Mouse (Mus musculus): Measurements from ENCODE around the gene Tex261.

Gene Tex261

GRCm38 (mm10) chr6:83756051-83756450 is 19.6 kb downstream of the Tex261 start:
- DNase-seq (ENCODE audit: low spot score), result no peak

DNA sequence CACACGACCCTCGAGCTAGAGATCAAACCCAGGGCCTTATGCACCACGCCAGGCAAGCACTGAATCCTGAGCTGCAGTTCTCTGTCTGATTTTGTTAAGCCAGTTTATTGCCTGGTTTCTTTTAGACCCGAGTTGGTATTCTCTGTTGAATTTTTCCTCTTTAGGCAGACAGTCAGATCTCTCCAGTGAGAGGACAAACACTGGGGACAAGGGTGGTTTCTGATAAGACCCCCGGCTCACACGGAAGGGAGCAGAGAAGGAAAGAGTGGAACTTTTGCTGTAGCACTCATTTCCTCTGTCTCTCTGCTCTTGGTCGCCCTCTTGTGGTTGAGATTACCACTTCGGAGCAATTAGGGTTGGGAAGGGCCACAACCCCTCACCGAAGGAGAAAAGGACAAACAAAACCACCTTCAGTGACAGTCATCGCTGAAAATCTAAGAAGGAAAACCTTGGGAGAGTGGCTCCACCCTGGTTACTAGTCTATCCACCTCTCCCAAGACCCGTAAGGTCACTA is 25.4 kb downstream of the Tex261 start:
- DNase-seq (ENCODE audit: low spot score), result peak; percentile 87

- DNase-seq (ENCODE audit: low spot score), result peak; percentile 78
Measured at GRCm38 (mm10) chr6:83749286-83749685, 26.3 kb downstream of the Tex261 start.

DNA sequence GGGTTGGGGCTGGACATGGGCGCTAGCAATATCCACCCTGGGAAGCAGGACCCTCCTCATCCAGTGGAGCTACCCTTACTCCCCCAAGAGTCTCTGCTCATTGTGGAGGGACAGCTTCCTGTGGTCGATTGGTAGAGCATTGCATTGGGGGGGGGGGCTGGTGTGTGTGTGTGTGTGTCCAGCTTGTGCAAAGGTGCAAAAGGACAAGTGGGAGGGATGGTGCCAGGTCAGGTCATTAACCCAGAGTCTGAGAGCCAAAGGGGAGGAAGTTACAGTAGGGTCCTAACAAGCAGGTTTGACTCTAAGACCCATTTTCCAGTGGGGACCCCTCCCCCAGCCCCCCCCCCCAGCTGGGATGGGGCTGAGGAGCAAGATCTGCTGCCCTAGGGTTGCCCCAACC is 30.1 kb downstream of the Tex261 start:
- DNase-seq (ENCODE audit: low spot score), result no peak

DNA sequence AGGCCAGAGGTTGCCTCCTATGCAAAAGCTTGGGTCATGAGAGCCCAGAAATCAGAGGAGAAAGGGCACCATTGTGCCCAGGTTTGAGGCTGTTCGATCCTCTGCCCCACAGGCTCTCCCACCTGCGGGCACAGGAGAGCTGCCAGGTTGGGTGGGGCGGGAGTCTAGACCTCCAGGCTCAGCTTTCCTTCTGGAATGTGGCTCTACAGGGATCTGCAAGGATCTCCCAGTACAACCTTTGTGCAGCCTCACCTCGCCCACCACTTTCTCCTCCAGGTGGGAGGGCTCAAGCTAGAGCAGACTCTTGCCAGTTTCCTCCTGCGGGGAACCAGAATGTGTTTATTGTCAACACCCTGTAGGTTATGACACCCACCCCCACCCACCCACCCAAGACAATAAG is 31.1 kb downstream of the Tex261 start:
- no peak for DNase-seq (ENCODE audit: low spot score)

- DNase-seq (ENCODE audit: low spot score), result no peak
Measured at GRCm38 (mm10) chr6:83744126-83744525, 31.5 kb downstream of the Tex261 start.

- DNase-seq (ENCODE audit: low spot score), result no peak
Measured at GRCm38 (mm10) chr6:83743212-83743611, 32.4 kb downstream of the Tex261 start.

DNA sequence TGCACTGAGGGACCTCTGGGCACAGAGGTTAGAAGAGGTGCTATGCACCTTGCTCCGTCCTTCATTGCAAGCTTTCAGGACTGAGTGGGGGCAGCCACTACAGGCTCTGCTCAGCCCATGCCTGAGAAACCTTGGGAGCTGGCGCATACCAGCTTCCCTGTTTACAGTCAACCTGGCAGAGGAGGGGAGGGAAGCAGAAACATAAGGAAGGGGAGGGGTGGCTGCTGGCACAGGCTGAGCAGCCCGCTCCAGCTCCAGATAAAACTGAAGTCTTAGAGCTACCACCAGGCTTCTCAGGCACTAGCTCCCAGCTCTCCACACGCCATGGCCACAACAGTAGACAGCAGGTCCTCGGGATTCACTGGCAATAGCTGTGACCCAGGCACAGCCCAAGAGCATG is 32.9 kb downstream of the Tex261 start, which contains the start of gene Atp6v1b1:
Gene Atp6v1b1 (plus strand): TSS at position 230 of the 400 bp plus-strand sequence.
- DNase-seq (ENCODE audit: low spot score), result no peak

DNA sequence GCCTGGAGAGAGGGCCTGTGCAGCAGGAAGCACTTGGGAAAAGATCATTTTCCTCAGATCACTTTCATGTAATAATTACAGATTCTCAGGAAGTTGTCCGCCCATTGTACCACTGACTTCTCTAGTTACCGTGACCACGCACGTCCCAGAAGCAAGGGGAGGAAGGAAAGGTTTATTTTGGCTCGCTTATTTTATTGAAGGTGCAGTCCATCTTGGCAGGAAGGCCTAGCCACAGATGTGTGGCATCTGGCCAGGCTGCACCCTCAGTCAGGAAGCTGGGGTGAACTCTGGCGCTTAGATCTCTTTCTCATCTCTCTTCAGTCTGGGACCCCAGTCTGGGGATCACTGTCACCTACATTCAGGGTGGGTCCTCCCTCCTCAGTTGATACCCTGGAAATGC is 37.0 kb downstream of the Tex261 start:
- DNase-seq (ENCODE audit: low spot score), result no peak

GRCm38 (mm10) chr6:83737311-83737710 is 38.3 kb downstream of the Tex261 start:
- DNase-seq (ENCODE audit: low spot score), result no peak

- DNase-seq (ENCODE audit: low spot score), result peak; percentile 84
Measured at GRCm38 (mm10) chr6:83731128-83731527, 44.5 kb downstream of the Tex261 start.

DNA sequence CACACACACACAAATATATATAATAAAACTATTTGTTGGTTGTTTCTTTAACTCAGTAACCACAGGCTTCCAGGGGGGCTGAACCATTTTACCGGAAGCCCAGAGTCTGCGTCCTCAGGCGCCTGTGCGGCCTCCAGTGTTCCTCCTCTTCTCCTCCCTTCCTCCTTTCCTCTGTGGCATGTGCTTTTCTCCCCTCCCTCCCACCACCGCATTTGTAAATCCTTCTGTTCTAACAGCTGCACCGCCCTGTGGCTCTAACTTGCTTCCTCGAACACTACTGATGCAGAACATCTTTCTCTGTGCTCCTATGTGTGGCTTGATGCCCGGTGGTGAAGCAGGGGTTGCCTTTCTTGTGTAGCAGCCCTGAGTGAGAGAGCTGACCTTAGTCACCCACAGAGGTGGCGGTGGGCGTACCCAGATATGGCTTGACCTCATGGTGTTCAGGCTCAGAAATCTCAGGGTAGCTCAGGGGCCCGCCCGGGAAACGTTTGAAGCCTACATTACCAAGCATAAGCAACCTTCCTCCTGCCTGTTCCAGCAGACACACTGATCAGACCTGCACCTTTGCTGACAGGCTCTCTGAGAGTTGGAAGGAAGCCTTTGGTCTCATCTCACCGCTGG is 46.2 kb downstream of the Tex261 start:
- DNase-seq (ENCODE audit: low spot score), result no peak

DNA sequence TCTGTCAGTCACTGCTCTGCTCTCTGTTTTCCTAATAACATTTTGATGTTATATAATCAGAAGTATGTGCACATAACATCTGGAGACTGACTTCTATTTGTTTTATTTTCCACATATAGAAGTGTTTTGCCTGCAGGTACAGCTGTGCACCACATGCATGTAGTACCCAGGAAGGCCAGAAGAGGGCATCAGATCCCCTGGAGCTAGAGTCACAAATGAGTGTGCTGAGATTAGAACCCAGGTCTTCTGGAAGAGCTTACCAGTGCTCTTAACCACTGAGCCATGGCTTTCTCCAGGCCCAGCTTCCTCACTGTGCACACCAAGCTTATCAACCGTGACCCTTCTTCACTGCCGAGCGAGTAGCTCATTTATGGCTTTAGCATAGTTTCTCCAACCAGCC is 47.1 kb downstream of the Tex261 start:
- no peak for DNase-seq (ENCODE audit: low spot score)

DNA sequence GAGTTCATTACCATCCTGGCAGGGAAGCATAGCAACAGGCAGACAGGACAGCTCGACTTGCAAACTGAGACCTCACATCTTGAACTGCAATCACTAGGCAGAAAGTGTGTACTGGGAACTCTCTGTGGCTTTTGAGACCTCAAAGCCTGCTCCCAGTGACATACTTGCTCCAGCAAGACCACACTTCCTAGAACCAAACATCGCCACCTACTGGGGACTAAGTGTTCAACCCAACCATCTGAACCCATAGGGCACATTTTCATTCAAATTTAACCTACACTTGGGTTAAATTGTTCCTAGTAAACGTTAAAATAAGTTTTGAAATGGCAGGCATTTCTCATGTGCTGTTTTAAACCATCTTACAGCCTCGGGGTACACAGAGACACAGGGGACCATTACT is 48.4 kb downstream of the Tex261 start:
- peak; percentile 60 for DNase-seq (ENCODE audit: low spot score)

DNA sequence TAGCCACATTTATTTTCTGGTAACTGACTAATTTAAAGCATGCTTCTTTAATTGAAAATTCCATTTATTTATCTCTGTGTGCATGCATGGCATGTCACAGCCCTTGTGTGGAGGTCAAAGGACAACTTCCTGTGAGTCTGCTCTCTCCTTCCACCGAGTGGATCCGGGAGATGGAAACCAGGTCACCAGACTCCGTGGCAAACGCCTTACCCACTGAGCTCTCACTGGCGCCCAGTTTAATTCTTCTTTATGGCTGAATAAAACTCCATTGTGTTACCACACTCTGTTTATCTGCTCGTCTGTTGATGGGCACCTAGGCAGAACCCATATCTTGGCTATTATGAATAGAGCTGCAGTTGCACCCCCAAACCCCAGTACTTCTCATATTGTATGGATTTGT is 53.1 kb downstream of the Tex261 start:
- no peak for DNase-seq (ENCODE audit: low spot score)
